Mouse (Mus musculus) CD4-positive, CD25-positive, alpha-beta regulatory T cell, adult 4 months (primary cell): ENCODE data around the gene Ccdc157. TPM values are rescaled to one million over a fixed set of nuclear protein-coding genes. Genes with fewer than 3 reads are reported as not detected.

ENCODE experiments used
- ATAC-seq: one replicate; pipeline ENCODE4 v1.8.0; 2017
- polyA plus RNA-seq, 2 experiments: library from polyadenylated mRNA; unstranded; fragments of 100-300 nt; shearing (Covaris generic); gene quantifications; one replicate each; pipeline ENCODE4 v1.2.1; 2017

Ccdc157 gene
- polyA plus RNA-seq, 2 experiments from 2014 or later: 2.7 to 3.0 TPM

DNA sequence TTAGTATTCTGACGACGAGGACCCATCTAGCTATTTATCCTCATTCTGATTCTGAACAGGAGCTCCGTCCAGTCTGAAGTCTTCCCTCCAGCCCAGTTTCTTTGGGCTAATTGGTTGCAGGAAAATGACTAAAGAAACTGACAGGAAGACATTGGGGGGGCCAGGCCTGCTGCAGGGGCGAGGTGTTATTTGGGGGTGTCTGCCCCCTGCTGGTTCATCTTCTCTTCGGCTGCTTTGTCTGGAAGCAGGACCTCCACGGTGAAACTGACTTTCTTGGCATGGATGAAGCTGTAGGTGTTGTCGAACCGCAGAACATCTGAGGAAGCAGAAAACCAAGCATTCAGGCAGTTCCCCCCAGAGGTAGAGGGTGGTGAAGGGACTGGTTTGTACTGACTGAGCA, 62.0 kb downstream of the Ccdc157 start:
- no peak for ATAC-seq

DNA sequence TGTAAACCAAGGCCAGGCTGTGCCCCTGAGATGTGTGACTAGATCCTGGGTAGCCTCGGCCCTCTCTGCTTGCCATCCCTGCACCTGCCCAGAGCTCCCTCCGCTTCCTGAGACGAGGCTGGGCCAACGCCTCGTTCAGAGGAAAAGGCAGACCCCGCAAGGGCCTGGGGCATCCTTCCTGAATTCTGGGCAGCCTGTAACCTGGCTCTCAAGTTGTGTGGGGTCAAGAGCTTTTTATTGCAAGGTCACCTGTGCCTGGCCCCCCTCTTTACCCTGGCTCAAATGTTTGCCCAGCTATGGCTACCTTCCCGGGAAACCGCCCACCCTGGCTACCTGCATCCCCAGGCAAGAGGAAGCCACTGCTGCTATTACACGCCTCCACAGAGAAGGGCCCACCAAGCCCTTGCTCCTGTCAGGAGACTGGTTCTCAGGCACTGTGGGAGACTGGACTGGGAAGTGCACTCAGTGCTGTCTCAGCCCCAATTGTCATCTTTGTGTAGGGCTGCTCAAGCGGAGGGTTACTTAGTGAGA, 62.9 kb downstream of the Ccdc157 start:
- peak; percentile 3 for ATAC-seq

GRCm38 (mm10) chr11:4096054-4096984, 63.8 kb downstream of the Ccdc157 start:
- ATAC-seq: peak; percentile 92

- peak; percentile 21 for ATAC-seq
Observed at GRCm38 (mm10) chr11:4095171-4096053, 64.7 kb downstream of the Ccdc157 start, which contains the start of gene Mtfp1. TSS of gene Mtfp1 (minus strand) at chr11:4095445.

DNA sequence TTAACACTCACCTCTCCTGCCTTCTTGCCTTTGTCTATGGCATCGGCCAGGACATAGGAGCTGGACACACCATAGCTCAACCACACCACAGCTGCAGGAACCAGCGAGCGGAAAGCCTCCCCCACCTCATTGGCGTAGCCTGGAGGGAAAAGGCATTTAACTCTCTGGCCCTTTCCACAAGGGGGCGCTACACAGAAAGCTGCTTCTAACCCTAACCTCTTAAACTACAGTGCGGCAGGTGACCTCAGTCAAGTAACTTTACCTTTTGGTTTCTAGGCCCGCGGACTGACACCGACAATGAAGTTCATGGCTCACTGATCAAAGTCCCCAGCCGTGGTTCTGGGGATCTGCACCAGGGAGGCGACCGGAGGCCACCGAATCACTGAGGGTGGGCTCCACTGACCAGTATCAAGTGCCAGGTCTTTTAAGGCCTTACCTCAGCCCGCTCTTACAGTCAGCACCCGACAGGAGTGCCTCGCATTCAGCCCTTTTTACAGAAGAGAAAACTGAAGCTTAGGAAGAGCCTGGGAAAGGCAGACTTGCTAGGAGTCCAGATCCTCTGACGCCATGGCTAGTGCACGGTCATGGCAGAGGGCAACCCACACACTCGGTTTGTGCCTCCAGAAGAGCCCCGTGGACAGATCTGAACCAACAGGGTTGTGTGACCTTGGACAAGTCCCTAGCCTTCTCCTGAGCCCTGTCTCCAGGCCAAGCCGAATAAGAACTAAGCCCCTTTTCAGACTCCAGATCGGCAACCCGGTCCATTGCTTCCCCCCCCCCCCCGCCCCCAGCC, 65.5 kb downstream of the Ccdc157 start:
- ATAC-seq: peak; percentile 27

DNA sequence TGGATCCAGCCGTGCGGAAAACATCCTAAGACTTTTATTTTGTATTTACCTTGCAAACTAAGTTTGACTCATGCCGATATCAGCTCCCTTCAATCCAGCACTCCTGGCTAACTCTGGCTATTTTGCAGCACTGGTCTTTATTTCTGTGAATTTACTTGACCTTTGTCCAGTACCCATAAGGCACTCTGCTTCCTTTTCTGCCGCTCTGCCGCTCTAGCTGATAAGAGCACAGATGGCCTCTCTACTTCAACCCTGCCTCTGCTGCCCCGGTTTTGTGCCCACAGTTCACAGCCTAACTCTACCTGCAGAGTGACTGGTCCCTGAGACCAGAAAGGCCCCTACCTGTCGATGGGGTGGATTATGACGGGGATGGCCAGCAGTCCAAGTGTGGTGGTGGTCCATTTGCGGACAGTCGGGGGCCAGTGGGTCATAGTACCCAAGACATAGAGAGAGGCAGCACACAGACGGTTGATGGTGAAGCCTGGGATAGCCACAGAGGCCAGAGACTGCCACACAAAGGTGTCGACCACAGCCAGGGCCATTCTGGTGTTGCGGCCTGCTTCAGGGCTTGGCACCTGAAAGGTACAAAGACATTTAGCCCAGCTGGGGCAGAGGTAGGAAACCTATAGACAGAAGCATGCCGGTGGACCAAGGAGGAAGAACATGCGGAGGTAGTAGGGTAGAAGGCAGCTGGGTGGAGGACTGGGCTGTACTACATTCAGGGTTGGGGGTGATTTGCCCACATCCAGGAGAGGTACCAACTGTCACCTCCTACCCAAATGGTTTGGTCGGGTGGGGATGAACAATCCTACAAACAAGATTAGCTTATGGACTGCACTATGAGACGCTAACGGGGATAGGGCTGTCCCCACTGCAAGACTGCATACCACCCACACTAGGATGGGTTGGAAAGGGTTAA, 66.4 kb downstream of the Ccdc157 start:
- ATAC-seq: no peak

Other genes starting within 250 kb of the Ccdc157 start
- gene Slc35e4, start 245.6 kb downstream of the Ccdc157 start, polyA plus RNA-seq: 1 to 10 TPM in 1 of 2 experiments, under 1 TPM in 1; 0.75 to 2.2 TPM
- gene Tcn2, start 228.1 kb downstream of the Ccdc157 start, polyA plus RNA-seq: 10 to 100 TPM; 28.0 to 31.2 TPM
- gene Pes1, start 196.3 kb downstream of the Ccdc157 start, polyA plus RNA-seq: 100 to 1,000 TPM in 1 of 2 experiments, 10 to 100 TPM in 1; 82.0 to 111 TPM
- gene 4930556J24Rik, start 183.5 kb downstream of the Ccdc157 start, polyA plus RNA-seq: not detected
- not detected for gene Gal3st1, start 176.7 kb downstream of the Ccdc157 start, polyA plus RNA-seq
- gene Sec14l4, start 128.8 kb downstream of the Ccdc157 start, polyA plus RNA-seq: not detected
- gene Sec14l3, start 95.5 kb downstream of the Ccdc157 start, polyA plus RNA-seq: not detected
- gene Mtfp1, start 64.8 kb downstream of the Ccdc157 start, polyA plus RNA-seq: 1 to 10 TPM; 1.2 to 1.8 TPM
- gene Sec14l2, start 36.9 kb downstream of the Ccdc157 start, polyA plus RNA-seq: 1 to 10 TPM in 1 of 2 experiments, under 1 TPM in 1; 0.71 to 3.8 TPM
- 10 to 100 TPM in 1 of 2 experiments, 1 to 10 TPM in 1; 7.3 to 11.2 TPM for gene Rnf215, start 25.1 kb downstream of the Ccdc157 start, polyA plus RNA-seq
- 10 to 100 TPM; 57.5 to 68.2 TPM for gene Sf3a1, start 57 bp upstream of the Ccdc157 start, polyA plus RNA-seq
- 10 to 100 TPM; 23.0 to 30.6 TPM for gene Tbc1d10a, start 26.5 kb upstream of the Ccdc157 start, polyA plus RNA-seq
- gene Castor1, start 57.9 kb upstream of the Ccdc157 start, polyA plus RNA-seq: 10 to 100 TPM; 32.3 to 51.9 TPM
- gene Osm, start 76.1 kb upstream of the Ccdc157 start, polyA plus RNA-seq: 10 to 100 TPM; 18.6 to 22.8 TPM
- gene Lif, start 97.3 kb upstream of the Ccdc157 start, polyA plus RNA-seq: 1 to 10 TPM; 1.8 to 2.7 TPM